Mouse (Mus musculus) fat pad, adult 2 months (tissue): Measurements from ENCODE around the gene Akap8l.
A peak's percentile ranks its signal among the peaks of the same experiment; 100 is the strongest.

Experiments
- DNase-seq: peaks from one replicate; pipeline ENCODE4 v3.0.0-alpha.2; 2011; ENCODE audit warnings: low read depth, low spot score; ENCODE audit errors: extremely low read depth

The Akap8l gene

DNA sequence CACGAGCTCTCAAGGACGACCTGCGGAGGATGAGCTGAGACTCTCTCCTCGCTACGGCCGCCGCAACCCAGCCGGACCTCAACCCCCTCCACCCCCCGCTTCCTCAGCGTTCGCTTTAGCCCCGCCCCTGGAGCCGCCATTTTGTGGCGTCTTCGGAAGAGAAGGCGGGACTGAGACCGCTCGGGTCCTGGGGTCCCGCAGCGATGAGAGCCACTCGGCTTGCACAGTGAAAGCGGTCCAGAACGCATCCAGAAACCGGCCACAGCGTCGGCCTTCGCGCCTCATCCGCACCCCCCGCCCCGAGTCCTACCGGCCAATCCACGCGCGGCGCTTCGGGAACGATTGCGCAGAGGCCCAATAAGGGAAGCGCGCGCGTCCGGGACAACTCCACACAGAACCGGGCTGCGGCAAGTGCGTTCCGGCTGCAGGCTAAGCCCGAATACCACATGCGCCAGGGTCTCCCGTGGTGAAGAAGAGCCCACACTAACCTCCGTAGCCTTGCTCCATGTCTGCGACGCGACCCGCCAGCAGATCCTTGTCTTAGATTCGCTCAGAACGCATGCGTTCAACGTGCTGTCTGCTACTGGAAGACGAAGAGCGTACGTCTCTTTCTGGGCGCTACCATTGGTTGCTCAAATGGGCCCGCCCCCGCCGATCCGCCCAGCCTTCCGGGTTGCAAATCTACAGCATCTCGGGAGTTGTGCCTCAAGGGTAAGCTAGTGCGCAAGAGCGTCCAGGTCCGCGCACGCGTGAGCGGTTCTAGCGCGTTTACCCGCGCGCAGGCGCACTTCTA, 29.6 kb downstream of the Akap8l start, which contains the start of gene Akap8:
Gene Akap8, minus strand, starts transcription at position 642 of the 793 bp plus-strand sequence.
- DNase-seq, result peak; percentile 93

DNA sequence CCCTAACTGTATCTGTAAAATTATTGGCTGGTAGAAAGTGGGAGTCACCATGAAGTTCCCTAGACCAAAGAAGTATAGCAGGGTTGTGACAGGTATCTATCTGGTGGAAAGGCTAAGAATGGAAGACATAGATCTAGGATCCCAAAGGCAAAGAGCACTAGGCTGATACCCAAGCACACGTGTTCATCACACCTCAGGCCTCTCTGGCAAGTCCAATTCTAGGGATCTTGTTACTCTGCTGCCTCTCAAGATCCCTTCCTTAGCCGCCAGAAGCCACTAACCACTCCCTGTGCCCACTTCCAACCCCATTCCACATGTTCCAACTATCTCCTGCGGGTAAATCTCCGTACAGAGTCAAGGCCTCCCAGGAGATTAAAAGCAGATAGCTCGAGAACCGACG, 30.5 kb downstream of the Akap8l start:
- no peak for DNase-seq

DNA sequence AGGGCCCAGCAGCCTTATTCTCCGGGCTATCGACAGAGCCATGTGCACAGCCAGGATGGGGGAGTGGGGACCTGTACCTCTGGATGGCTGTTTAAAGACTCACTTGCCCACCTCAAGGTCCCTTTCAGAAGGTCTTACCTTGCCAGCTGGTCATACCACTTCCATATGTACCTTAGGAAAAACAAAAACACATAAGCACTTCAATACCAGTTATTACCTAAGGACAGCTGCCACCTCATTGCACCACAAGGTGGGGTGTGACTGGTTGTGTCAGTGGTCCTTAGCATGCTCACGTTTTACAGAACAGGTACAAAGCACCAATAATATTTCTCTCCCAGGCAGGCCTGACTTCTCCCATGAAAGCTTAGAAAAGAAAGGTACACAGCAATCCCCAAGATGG, 32.7 kb downstream of the Akap8l start:
- no peak for DNase-seq

DNA sequence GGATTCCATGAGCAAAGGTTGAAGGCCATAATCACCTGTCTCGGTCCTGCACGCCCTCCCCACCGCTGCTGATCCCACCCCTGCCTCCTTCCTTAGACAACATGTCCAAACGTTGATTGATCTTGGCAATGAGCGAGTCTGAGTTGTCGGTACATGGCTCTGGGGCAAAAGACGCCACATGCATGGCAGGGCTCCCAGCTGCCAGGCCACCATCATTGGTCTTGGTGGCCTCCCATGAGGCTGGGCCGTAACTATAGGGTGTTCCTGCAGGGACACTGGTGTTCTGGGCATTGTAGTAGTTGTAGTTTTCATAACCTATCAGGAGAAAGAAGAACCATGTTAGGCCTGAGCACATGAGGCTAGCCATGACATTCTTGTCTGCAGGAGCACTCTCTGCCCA, 33.4 kb downstream of the Akap8l start:
- DNase-seq, result no peak

DNA sequence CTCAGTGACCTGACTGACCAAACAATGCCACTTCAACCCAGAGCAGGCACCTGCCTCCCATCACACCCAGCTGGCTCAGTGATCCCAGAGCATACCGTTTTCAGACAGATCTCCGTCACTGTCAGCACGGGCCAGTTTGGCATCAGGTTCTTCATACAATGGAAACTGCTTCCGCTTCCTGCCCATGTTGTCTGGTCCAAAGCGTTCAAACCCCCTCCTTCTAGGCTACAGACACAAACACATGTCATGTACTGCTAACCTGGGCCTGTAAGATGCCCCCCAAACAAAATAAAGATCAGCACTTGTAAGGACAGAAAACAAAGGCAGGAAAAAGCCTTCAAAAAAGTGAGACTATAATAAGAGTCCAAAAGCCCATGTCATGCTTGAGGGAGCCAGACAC, 34.8 kb downstream of the Akap8l start:
- no peak for DNase-seq

DNA sequence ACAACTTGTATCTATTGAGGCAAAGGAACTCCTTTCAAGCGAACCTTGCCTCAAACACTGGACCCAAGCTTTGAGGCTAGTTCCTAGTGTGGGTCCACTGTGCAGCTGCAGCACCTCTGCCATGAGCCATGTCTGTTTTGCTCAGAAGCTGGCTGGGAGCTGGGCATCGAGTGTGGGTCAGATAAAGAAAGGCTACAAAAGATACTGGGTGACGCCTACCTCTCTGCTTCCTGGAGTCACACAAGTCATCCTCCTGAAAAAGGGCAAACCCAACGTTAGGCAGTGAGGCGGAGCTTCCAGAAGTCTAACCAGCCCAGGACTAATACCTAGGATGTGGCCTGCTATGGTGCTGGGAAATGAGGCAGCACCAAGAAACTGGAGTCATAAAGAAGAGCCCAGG, 36.5 kb downstream of the Akap8l start:
- DNase-seq, result no peak

DNA sequence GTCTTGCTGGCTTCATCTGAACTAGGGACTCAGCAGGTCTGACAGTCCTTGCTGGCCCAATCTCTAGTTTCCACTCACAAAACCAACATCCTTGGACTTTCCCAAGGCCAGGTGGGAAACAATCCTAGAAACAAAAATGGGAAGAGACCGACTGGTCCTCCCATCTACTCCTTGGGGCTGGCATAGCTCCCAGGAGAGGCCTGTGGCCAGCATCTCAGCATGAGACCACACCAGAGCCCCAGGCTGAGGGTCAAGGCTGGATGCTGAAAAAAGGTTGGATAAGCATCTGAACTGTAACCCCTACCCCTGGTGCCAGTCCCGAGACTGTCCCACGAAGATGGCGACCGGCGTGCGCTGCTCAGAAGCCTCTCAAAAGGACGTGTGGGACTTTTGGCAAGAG, 37.6 kb downstream of the Akap8l start:
- DNase-seq, result no peak

DNA sequence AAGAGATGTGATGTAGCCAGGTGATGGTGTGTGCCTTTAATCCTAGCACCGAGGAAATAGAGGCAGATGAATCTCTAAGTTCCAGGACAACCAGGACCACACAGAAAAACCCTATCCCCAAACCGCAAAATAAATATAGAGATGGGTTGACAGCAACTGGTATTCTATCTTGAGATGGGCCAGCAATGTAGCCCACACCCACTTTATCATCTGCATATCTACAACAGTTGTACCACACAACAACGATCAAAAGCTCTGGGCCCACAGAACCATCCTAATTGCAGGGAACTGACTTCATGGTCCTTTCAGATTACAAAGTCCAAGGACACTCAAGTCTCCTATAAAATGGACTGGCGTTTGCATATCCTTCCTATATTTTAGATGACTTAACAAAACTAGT, 42.4 kb downstream of the Akap8l start:
- DNase-seq, result no peak

DNA sequence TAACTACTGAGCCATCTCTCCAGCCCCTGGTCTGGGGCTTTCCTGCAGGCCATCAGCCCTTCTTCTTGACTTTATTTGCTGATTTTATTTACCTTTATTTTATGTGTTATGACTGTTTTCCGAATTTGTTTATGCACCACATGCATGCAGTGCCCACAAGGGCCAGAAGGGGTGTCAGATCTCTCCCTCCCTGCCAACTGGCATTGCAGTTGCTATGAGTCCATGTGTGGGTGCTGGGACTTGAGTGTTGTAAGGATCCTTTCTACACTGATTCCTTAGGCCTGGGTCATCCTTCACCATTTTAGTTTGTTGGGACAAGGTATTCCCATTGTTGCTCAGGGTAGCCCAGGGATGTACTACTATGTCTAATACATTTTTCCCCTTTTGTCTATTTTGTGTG, 52.3 kb downstream of the Akap8l start:
- DNase-seq, result no peak

DNA sequence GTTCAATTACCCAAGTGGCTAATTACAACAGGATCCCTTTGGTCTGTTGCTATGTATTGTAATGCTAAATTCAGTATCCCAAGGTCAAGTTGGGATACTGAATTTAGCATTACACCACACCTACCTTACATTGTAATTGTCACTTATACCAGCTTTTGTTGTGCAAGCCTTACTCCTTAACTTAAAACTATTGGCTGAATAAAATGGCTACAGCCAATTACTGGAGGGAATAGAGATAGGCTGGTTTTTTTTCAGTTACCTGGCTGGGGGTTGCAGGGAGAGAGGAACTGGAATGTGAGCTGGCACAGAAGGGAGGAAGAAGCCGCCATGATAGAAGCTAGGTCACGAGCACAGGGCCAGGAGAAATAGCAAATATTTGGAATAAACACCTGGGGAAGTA, 54.5 kb downstream of the Akap8l start:
- no peak for DNase-seq

DNA sequence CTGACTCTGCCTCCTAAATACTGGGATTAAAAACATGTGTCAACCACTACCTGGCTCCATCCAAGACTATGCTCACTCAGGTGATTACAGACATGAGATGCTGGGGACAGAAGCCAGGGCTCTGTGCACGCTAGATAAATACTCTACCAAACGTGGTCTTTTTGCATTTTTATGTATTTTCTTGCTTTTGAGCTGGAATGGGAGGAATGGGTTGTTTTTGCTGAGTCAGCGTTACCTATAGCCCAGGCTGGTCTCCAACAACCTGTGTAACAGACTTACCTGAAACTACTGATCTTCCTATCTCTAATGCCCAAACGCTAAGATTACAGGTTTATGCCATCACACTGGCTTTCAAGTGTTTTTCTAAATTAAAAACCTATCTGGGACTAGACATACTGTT, 55.2 kb downstream of the Akap8l start:
- no peak for DNase-seq

DNA sequence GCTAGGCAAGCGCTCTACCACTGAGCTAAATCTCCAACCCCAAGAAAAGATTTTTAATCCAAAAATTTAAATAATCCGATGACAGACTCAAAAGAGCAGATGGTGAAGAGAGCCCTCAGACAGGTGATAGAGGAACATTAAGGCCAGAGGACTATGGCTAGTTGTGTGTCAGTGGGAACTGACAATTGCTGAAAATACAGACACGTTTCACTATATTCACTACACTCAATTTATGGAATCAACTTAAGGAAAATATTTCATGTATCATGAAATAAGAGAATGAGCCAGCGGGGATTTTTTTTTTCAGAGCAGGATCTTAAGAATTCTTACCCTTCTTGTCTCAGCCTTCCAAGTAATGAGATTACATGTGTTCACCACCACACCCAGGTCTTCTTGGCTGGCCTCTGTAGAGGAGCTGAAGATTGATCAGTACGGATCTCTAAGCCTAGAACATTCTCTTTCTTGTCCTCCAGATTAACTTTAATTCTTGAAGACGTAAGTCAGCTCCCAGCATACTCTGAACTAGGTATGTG, 65.2 kb downstream of the Akap8l start:
- DNase-seq, result no peak

DNA sequence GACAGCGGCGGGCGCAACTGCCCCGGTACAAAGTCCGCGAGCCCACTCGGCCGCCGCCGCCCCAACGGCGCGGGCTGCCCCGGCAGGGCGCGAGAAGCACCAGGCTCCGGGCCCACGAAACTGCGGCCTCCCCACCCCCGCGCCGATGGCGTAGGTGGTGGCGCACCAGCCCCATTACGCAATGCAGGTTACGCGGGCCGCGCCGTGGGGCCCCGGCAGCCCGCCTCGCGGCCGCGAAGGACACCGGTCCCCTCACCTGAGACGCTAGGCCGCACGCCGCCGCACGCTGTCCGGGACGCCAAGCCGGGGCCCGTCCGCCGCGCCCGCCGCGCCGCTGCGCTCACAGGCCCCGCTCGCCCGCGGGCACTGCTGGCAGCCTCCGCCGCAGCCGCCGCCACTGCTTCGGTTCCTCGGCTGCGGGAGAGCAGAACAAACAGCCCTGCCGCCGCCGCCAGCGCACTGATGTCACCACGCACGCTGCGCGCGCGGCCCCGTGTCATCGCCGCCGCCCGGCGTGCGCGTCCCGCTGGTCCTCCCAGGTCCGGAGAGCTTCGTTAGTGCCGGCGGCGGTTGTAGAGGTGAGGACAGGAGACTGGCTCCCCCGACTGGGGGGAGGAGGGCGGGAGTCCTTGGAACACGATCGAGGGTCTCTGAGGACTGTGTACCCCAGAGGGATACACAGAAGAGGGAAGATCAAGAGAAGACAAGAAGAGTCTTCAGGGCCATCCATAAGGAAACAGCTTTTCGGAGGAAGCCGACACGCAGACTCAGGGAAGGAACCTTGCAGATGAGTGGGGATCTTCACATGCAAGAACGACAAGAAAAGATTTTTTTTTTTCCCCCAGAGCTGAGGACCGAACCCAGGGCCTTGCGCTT, 65.9 kb downstream of the Akap8l start, which contains the start of gene Brd4:
Gene Brd4, minus strand, starts transcription at position 461 of the 876 bp plus-strand sequence.
- no peak for DNase-seq

DNA sequence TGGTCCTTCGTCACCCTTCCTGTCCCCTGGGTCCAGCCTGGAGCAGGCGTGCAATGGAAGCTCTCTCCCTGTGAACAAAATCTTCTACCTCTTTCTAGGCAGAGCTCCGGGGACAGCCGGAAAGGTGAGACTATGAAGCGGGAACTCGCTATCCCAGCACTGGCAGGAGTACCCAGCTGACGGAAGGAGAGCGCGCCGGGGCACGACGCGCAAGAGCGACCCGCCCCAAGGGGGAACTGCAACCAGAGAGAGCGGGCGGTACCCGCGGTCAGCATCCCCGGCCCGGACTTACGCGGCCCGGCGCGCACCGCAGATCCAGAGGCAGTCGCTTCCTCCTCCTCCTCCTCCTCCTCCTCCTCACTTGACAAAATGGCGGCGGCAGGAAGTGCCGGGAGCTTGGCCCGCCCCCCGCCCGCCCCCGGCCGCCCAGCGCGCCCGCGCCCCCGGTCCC, 66.6 kb downstream of the Akap8l start:
- no peak for DNase-seq

DNA sequence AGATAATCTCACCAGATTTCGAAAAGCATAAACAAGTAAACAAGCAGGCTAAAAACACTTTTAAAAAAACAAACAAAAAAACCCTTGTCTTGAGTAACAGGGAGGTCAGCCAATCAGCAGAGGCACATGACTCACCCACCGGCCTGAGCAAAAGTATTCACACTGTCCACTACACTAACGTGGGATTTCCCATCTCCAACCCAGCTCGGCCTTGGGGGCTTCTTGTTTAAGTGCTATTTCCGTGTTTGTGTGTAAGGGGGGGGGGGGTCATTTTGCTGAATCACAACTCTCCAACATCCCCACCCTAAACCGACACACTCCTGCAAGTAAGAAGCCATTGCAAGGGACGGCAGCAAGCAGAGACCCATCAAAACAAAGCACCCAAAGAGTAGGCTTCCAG, 67.1 kb downstream of the Akap8l start:
- no peak for DNase-seq

DNA sequence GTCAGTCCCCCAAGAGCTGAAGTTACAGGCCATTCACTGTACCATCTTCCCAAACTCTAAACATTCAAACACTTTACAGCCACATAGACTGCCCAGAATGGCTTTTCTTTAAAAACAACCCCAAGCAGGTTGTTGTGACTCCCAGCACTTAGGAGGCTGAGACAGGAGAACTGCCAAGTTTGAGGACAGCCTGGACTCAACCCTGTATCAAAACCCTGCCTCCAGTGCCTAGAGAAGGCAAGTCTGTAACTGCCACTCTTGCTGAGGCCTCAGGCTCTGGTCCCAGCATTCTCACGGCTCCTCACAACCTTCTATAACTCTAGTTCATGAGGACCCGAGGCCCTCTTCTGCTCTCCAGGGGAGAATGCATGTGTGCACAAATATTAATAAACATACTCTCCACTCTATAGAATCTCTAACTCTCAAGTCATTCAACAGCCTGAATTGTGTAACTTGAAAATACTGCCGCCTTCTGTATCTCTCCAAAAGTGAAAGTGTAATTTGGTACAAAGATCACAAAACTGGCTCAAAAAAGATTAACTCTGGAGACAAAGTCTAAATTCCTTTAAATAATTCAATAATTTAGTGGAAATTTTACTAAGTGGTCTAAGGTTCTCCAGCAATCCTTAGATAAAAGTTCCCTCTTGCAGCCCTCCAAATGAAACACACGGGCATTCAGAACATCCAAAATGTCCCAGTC, 68.6 kb downstream of the Akap8l start:
- DNase-seq, result no peak

DNA sequence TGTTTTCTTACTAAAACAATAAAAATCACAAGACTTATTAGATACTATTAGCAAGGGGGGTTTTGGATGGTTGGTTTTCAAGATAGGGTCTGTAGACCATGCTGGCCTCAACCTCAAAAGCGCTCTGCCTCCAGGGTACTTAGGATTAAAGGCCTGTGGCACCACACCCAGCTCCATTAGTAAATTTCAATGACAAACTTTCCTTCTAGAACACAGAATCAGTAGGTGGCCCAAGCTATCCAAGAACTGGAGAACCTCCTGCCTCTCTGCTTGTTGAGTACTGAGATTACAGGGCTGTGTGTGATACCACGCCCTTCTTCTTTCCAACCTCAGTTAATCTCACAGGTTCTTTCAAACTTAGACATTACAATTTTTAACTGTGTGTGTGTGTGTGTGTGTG, 69.3 kb downstream of the Akap8l start:
- DNase-seq, result no peak

DNA sequence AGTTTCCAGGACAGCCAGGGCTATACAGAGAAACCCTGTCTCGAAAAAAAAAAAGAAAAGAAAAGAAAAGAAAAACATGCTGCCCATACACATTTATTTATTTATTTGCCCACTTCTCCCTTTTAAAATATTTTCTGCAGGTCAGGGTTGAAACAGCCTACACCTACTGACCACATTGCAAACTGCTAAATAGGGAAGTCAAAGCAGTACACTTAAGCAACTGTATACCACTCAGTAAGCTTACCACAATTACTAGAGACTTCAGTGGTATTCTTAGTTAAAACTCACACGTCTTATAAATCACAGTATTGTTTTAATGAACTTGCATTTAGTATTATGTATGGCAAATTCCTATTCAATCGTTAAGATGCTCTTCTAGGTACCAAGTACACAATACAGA, 69.8 kb downstream of the Akap8l start:
- DNase-seq, result no peak

DNA sequence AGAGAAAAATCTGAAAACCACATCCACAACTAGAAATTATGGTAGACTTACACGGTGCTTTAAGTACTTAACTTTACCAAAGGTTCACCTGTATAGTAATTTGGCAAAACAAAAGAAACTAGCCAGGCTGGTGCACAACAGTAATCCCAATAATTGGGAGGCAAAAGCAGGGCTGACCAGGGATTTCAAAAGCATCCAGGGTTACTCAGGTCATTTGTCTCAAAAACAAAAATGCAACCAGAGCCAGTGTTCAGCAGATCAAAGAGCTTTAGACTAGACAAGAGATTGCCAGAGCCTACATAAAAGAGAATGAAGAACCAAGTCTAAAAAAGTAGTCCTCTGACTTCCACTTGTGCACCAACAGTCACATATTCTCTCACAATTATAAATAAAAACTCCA, 73.2 kb downstream of the Akap8l start:
- no peak for DNase-seq

DNA sequence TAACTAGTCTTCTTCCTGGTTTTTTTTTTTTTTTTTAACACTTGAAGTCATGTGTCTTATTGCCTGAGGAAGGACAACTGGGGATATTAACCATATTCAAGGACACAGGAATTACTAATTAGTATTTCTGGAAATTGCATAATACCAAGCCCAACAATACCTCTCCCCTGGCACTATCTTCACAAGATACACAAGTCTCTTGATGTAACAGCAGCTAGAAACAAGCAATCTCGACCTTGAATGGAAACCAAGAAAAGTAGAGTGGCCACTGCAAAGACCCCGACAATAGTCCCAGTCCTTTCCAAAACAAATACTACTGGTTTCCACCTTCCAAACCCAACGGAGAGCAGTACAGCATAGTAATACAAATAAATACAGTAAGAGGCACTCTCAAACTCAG, 74.8 kb downstream of the Akap8l start:
- no peak for DNase-seq
